Mouse (Mus musculus): ENCODE data around the gene Sufu. TPM values are rescaled to one million over a fixed set of nuclear protein-coding genes. Genes with fewer than 3 reads are reported as not detected.

Gene Sufu
- polyA plus RNA-seq, 1 experiment from 2014 or later = 21.4 TPM

- ATAC-seq = no peak
- WGBS = 55% methylated on average over 3 of the region's 3 CpGs
- Histone ChIP-seq H3K27ac (0 out of 2 replicates have a peak overlapping the region, but pooled peaks have one; percentile 5), H3K36me3 (peaks cover 31% of the 10 kb centered on the region), H3K4me2 (replicated peaks) (no peak overlapping the region), H3K27me3 (replicated peaks) (no peaks in the 10 kb centered on the region), H3K9me3 (no peaks in the 10 kb centered on the region), H3K9ac (no peak overlapping the region), H3K4me3 (replicated peaks) (no peak overlapping the region), H3K4me1 (replicated peaks) (peaks cover 32% of the 10 kb centered on the region)
Measured at GRCm38 (mm10) chr19:46516667-46517528, 120.2 kb downstream of the Sufu start.

DNA sequence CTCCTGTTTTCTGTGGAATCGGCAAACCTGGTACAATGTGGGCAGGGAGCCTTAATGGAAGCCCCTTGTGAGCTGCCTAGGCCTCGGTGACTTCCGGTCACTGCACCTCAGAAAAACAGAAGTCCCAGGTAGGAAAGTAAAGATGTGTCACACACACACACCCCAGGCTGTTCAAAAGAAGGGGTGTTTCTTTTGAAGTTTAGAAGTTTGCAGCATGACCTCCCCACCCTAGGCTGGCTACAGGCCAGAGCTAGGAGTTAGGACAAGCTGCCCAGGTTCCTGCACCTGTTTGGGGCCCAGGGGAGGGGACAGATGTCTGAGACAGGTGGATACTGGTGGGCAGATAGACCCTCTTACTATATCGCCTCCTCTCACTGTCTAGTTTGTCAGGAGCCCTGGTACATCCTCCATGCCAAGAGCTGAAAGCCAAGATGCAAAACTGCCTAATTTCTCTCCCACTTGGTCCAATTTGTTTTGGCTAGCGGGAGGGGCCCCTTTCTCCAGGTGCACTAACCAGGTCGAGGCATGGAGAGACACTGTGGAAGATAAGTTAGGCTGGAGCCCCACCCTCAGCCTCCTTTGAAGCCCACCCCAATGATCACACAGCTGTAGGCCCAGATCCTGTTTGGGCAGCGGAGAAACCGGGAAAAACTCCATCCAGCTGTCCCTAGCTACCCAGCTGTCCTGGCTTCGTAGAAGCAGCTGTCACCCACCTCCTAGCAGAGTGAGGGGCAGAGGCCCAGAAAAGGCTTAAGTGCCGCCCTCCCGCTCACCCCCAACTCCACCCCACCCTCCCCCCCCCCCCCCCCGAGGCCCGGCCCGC, 121.0 kb downstream of the Sufu start:
- peak overlapping the region; percentile 60 for H3K4me2 ChIP-seq (replicated peaks)
- peaks cover 26% of the 10 kb centered on the region for H3K36me3 ChIP-seq
- WGBS = 38% methylated on average over 11 of the region's 14 CpGs
- H3K4me3 ChIP-seq (replicated peaks) = no peak overlapping the region
- H3K4me1 ChIP-seq (replicated peaks) = peaks cover 38% of the 10 kb centered on the region
- H3K9me3 ChIP-seq = no peaks in the 10 kb centered on the region
- peak; percentile 57 for ATAC-seq
- H3K9ac ChIP-seq = 0 out of 2 replicates have a peak overlapping the region, but pooled peaks have one; percentile 23
- H3K27me3 ChIP-seq (replicated peaks) = no peaks in the 10 kb centered on the region
- H3K27ac ChIP-seq = peak overlapping the region; percentile 73

GRCm38 (mm10) chr19:46518352-46518787, 121.7 kb downstream of the Sufu start:
- Histone ChIP-seq H3K27ac (peak overlapping the region; percentile 73), H3K4me3 (replicated peaks) (peak overlapping the region; percentile 12), H3K9ac (peak overlapping the region; percentile 23; the same call in 1 of the 2 replicates), H3K9me3 (no peaks in the 10 kb centered on the region), H3K36me3 (peaks cover 20% of the 10 kb centered on the region), H3K4me1 (replicated peaks) (peaks cover 42% of the 10 kb centered on the region), H3K27me3 (replicated peaks) (no peaks in the 10 kb centered on the region), H3K4me2 (replicated peaks) (peak overlapping the region; percentile 60)
- ATAC-seq = peak; percentile 63
- WGBS = 0% methylated on average over 12 of the region's 13 CpGs

DNA sequence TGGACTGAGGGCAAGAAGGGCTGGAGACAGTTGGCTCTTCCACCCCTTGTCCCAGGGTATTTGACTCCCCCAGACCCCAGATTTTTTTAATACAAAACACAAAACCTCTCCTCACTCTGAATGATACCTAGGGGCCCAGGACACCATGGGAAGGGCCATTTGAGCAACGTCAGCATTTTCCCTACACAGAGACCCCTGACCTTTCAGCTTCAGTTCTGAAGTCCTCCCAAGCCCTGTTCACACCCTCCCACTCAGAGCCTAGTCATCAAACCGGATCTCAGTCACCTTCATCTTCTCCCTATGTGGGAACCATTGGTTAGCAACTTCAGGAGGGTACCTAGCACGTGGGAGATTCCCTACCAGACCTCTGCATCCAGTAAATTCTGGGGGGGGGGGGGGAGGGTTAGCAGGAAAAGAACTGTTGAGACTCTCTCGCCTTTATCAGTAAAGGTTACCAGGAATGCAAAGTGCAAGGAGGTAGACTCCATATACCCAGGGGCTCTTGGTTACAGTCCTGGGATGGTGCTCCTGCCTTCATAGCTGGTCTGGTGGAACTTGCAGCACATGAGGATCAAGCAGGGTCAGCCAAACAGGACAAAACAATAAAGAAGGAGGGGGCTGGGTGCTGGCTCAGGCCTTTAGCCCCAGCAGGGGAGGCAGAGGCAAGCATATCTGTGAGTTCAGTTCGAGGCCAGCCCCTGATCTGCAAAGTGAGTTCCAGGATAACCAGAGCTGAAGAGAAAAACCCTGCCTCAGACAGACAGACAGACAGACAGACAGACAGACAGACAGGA, 122.3 kb downstream of the Sufu start:
- Histone ChIP-seq H3K4me3 (replicated peaks) (no peak overlapping the region), H3K36me3 (peaks cover 15% of the 10 kb centered on the region)

DNA sequence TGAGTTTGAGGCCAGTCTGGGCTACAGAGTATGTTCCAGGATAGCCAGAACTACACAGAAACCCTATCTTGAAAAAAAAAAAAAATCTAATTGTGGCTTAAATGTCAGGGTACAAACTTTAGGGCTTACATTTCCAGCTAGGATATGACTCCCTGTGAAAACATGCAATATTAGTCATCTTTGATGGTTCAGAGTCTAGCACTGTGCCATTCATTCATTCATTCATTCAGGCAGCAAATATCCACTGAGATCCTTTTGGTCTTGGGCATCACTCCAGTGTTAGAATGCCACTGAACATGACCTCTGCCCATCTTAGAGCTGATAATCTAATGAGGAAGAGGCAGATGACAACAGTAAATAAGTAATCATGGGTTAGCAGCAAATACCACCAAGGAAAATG, 125.0 kb downstream of the Sufu start:
- H3K27me3 ChIP-seq (replicated peaks) = no peaks in the 10 kb centered on the region
- no peak overlapping the region for H3K4me3 ChIP-seq (replicated peaks)
- no peak overlapping the region for H3K9ac ChIP-seq
- H3K36me3 ChIP-seq = no peaks in the 10 kb centered on the region; the same call in 1 of the 2 replicates
- no peak for ATAC-seq
- no peaks in the 10 kb centered on the region for H3K9me3 ChIP-seq
- H3K4me1 ChIP-seq (replicated peaks) = peaks cover 62% of the 10 kb centered on the region
- no peak overlapping the region for H3K27ac ChIP-seq
- no peak overlapping the region for H3K4me2 ChIP-seq (replicated peaks)

More for the DNA sequence above, 122.3 kb downstream of the Sufu start:
- 24% methylated on average over 5 of the region's 5 CpGs for WGBS
- H3K27me3 ChIP-seq (replicated peaks) = no peaks in the 10 kb centered on the region
- 0 out of 2 replicates have a peak, but pooled peaks have one; percentile 3 for ATAC-seq
- peaks cover 49% of the 10 kb centered on the region for H3K4me1 ChIP-seq (replicated peaks)
- no peaks in the 10 kb centered on the region for H3K9me3 ChIP-seq
- no peak overlapping the region for H3K27ac ChIP-seq
- H3K4me2 ChIP-seq (replicated peaks) = peak overlapping the region; percentile 60
- peak overlapping the region; percentile 23; the same call in 1 of the 2 replicates for H3K9ac ChIP-seq

DNA sequence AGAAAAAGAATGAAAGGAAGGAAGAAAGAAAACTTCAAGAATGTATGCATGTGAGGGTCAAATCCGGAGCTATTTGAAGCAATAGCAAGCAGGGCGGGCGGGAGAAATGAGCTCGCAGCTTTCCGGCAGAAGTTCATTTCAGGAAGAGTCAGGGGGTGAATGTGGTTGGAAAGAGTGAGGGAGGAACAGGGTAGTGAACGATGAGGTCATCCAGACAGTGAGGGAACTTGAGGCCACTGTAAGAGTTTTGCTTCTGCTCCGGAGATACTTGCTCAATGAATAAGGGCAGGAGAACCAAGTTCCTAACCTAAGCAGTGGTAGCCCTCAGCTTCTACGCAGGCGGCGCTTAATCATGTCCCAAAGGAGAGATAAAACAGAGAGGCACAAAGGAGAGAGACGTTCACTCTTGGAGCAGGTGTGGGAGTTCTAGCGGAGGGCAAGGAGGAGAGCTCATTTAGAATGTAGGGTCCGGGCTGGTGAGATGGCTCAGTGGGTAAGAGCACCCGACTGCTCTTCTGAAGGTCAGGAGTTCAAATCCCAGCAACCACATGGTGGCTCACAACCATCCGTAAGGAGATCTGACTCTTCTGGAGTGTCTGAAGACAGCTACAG, 125.8 kb downstream of the Sufu start:
- ATAC-seq = no peak
- no peaks in the 10 kb centered on the region for H3K9me3 ChIP-seq
- no peaks in the 10 kb centered on the region for H3K36me3 ChIP-seq
- H3K27ac ChIP-seq = 0 out of 2 replicates have a peak overlapping the region, but pooled peaks have one; percentile 18
- peaks cover 53% of the 10 kb centered on the region for H3K4me1 ChIP-seq (replicated peaks)
- H3K9ac ChIP-seq = no peak overlapping the region
- 27% methylated on average over 15 of the region's 15 CpGs for WGBS
- H3K4me3 ChIP-seq (replicated peaks) = no peak overlapping the region
- no peaks in the 10 kb centered on the region for H3K27me3 ChIP-seq (replicated peaks)
- H3K4me2 ChIP-seq (replicated peaks) = no peak overlapping the region

DNA sequence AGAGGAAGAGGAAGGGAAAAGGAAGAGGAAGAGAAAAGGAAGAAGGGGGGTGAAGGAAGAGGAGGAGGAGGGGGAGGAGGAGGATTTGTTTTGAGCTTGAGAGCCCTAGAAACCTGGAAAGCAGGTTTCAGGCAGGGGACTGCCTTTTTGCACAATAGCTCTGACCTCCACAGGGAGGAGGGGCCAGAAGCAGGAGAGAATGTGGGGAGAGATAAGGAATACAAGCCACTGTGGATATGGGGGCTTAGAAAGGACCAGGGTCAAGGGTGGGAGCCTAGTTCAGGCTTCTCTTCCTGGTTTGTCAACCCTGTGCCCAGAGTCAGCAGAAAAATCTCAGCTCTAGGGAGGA, 126.4 kb downstream of the Sufu start:
- no peaks in the 10 kb centered on the region for H3K9me3 ChIP-seq
- H3K4me2 ChIP-seq (replicated peaks) = peak overlapping the region; percentile 61
- peak; percentile 5; the same call in 1 of the 2 replicates for ATAC-seq
- H3K27ac ChIP-seq = peak overlapping the region; percentile 76
- H3K4me1 ChIP-seq (replicated peaks) = peaks cover 47% of the 10 kb centered on the region
- H3K9ac ChIP-seq = no peak overlapping the region; the same call in 1 of the 2 replicates
- no peak overlapping the region for H3K4me3 ChIP-seq (replicated peaks)
- no peaks in the 10 kb centered on the region for H3K27me3 ChIP-seq (replicated peaks)
- H3K36me3 ChIP-seq = no peaks in the 10 kb centered on the region

DNA sequence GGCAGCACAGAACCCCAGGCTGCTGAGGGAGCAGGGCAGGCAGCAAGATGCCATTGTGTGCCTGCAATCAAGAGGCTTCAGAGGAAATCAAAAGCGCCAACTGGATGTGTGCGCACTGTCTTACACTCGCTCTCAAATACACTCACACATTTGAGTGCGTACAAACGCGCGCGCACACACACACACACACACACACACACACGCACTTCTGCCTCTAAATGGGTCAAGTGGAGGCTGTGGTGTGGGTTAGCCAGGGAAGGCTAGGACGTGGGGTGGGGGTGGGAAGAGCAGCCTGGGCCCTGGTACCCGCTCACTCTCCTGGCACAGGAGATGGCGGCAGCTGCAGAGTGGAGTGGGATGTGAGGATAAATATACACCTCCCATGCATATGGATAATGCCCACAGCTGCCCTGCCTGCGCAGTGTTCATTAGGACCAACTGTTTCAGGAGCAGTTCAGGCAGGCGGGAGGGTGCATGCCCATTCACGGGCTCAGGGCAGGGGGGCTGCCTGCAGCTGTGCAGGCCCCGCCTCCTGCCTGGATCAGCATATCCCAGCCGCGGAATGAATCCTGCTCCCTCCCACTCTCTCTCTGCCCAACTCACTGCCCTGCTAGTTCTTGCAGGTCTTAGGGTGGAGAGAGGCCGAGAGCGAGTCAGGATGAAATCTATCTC, 126.9 kb downstream of the Sufu start:
- peaks cover 46% of the 10 kb centered on the region for H3K4me1 ChIP-seq (replicated peaks)
- no peaks in the 10 kb centered on the region for H3K9me3 ChIP-seq
- H3K36me3 ChIP-seq = no peaks in the 10 kb centered on the region
- 12% methylated on average over 20 of the region's 20 CpGs for WGBS
- peak overlapping the region; percentile 76 for H3K27ac ChIP-seq
- ATAC-seq = peak; percentile 73
- no peaks in the 10 kb centered on the region for H3K27me3 ChIP-seq (replicated peaks)
- H3K9ac ChIP-seq = peak overlapping the region; percentile 32
- peak overlapping the region; percentile 9; the same call in 1 of the 2 replicates for H3K4me3 ChIP-seq (replicated peaks)
- peak overlapping the region; percentile 61 for H3K4me2 ChIP-seq (replicated peaks)

GRCm38 (mm10) chr19:46524152-46524544, 127.5 kb downstream of the Sufu start:
- Histone ChIP-seq H3K4me2 (replicated peaks) (peak overlapping the region; percentile 61), H3K4me3 (replicated peaks) (peak overlapping the region; percentile 9; the same call in 1 of the 2 replicates), H3K27me3 (replicated peaks) (no peaks in the 10 kb centered on the region), H3K9me3 (no peaks in the 10 kb centered on the region), H3K4me1 (replicated peaks) (peaks cover 47% of the 10 kb centered on the region), H3K36me3 (no peaks in the 10 kb centered on the region), H3K27ac (peak overlapping the region; percentile 76), H3K9ac (peak overlapping the region; percentile 32; the same call in 1 of the 2 replicates)
- 15% methylated on average over 6 of the region's 6 CpGs for WGBS
- 0 out of 2 replicates have a peak, but pooled peaks have one; percentile 12 for ATAC-seq

- peaks cover 50% of the 10 kb centered on the region for H3K4me1 ChIP-seq (replicated peaks)
Measured at GRCm38 (mm10) chr19:46524601-46525321, 128.1 kb downstream of the Sufu start.

More at GRCm38 (mm10) chr19:46524601-46525321, 128.1 kb downstream of the Sufu start:
- Histone ChIP-seq H3K4me2 (replicated peaks) (peak overlapping the region; percentile 61), H3K27ac (peak overlapping the region; percentile 76), H3K9ac (peak overlapping the region; percentile 32; the same call in 1 of the 2 replicates), H3K27me3 (replicated peaks) (no peaks in the 10 kb centered on the region), H3K9me3 (no peaks in the 10 kb centered on the region), H3K36me3 (no peaks in the 10 kb centered on the region), H3K4me3 (replicated peaks) (0 out of 2 replicates have a peak overlapping the region, but pooled peaks have one; percentile 9)
- 30% methylated on average over 14 of the region's 14 CpGs for WGBS
- ATAC-seq = peak; percentile 39

Data from intestine, embryonic 15.5 days (tissue).